Mouse (Mus musculus): ENCODE data around the gene Ank2.

The Ank2 gene

GRCm38 (mm10) chr3:127172697-127173096 lies 326.5 kb downstream of the Ank2 start:
- DNase-seq (ENCODE audit: low spot score) = no peak

DNA sequence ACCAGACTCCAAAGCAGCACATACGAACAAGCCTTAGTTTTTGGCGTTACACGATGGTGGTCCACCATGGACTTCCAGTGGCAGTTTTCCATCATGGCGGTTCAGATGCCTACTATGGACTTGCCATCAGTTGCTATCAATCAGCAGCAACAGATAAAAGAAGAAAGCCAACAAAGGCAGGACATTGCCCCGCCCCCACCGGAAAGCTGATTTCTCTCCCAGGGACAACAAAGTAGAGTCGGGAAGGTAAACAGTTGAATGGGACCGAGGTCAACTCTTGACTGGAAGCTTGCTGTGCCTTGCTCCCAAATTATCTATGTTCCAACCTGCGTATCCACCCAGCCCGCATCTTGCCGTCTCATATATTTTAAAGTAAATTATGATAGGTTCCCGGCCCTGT lies 328.9 kb downstream of the Ank2 start:
- DNase-seq (ENCODE audit: low spot score) = no peak

DNA sequence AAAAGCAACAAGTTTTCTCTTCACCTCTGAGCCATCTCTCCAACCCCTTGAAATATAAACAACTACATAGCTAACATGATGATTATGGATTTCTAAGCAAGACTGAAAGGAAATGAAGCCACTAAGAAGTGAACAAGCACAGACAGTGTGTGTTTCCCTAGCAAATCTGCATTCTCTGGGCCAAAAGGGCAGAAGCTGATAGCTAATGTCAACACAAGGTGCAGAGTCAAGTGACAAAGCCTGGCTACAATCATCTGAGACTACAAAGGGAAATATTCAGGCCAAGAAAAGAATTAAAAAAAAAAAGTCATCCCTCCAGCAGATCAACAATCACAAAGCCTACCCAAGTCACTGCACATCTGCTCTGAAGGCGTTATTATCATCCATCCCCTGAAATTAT lies 330.0 kb downstream of the Ank2 start:
- no peak for DNase-seq (ENCODE audit: low spot score)

DNA sequence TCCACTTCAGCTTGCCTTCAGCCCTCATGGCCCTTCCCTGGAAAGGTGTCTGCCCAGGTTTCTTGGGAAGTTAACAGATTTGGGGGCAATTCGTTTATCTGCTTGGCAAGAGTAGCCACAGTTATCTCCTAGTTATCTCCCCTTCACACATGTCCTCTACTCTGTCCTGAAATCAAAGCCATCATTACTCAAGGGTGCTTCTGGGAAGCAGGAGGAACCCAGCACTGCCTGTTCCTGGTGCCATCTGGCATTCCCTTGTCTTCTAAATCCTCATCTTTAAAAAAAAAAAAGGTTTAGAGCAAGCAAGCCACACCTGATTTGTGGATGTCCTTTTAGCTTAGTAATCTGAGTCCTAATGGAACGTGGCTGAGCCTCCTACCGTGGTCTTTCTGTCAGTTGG lies 335.4 kb downstream of the Ank2 start:
- no peak for DNase-seq (ENCODE audit: low spot score)

DNA sequence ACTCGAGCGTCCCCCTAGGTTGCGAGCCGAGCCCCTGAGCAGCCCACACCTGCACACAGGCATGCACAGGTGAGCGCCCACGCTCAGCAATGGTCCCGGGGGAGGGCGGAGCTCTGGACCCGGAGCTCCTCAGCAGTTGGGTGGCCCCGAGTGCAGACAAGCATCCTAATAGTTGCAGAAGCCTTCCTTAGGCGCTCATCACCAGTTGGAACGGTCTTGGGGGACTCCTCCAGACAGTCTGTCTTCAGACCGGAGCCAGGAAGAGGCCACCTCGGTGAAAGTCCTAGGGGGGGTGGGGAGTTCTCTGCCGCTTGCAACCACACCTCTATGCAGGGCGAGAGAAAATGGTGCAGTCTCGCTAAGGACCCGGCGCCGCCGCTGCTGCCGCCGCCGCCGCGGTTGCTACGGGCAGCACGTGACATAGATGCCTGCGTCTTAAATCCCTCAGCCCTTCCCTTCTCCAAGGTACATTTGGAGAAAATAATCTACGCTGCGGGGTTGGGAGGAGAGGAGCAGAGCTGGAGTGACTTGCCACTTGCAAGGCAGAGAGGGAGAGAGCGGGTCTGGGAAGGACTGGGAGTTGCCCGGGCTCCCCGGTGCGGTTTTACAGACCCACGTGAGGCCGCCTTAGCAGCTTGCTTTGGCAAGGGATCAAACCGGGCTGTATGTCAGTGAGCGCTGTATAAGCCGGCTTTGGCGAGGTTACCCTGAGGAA lies 337.0 kb downstream of the Ank2 start:
- DNase-seq (ENCODE audit: low spot score) = peak; percentile 44

DNA sequence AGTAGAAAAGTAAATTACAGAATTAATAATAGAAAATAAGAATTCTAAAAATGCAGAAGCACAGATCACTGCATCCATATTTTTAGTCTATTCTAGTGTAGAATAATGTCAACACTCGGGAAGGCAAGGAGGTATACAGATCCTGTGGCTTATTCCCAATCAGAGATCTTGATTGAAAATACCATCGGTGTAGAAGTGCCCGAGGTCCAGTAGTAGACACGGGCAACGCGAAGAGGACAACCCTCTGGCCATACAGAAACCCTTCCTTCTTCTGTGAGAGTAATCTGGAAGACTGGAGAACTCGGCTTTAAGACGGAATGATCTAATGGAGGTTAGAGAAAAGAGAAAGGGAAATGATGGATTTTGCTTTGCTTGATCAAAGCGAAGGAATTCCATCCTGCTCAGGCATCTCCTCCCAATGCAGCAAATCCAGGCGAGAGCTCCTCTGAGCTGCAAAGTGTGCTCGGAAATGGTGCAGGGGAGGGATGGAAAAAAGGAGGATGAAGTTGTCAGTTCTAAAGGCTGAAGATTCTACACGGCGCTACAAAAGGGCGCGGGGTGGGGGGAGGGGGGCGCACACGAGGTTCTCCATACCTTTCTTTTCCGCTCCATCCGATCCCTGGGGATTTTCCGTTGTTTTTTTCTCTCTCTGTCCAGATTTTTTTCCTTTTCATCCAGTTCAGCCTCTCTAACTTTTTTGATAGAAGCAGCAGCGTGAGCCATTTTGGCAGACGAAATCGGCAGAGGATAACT lies 337.9 kb downstream of the Ank2 start:
- DNase-seq (ENCODE audit: low spot score) = no peak

DNA sequence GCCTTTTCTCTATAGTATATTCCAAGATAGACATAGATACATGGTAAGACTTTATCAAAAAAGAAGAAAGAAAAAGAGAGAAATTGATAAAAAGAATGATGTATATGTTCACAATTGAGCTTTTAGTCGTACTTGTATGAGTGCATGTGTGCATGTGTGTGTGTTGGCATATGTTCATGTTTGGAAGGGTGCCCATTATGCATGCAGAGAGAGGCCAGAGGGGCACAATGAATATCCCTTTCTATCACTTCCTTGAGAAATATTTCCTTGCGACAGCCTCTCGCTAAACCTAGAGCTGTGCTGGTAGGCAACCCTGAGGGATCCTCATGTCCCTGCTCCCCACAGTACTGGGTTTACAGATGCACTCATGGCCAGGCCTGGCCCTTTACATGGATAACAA lies 341.4 kb downstream of the Ank2 start:
- no peak for DNase-seq (ENCODE audit: low spot score)

DNA sequence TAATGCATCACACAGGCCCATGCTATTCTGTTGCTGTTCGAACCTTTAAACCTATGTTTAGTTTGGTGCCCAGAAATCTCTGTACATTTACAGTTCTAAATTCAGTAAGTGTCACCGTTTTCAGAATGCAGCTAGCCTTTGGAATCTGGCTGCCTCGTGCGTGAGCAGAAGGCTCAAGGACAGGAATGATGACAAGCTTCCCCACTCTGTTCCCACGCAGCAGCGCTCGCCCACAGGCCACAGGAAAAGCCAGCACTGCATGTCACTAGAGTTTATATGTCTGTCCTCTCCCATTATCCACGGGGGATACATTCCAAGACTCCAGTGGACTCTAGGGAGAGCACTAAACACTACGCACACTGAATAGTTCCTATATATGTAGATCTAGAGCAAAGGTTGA lies 343.1 kb downstream of the Ank2 start:
- no peak for DNase-seq (ENCODE audit: low spot score)

GRCm38 (mm10) chr3:127153861-127154260 lies 345.3 kb downstream of the Ank2 start:
- DNase-seq (ENCODE audit: low spot score) = no peak

GRCm38 (mm10) chr3:127153443-127153842 lies 345.7 kb downstream of the Ank2 start:
- DNase-seq (ENCODE audit: low spot score) = no peak

- DNase-seq (ENCODE audit: low spot score) = no peak
Measured at GRCm38 (mm10) chr3:127148648-127149047, 350.5 kb downstream of the Ank2 start.

DNA sequence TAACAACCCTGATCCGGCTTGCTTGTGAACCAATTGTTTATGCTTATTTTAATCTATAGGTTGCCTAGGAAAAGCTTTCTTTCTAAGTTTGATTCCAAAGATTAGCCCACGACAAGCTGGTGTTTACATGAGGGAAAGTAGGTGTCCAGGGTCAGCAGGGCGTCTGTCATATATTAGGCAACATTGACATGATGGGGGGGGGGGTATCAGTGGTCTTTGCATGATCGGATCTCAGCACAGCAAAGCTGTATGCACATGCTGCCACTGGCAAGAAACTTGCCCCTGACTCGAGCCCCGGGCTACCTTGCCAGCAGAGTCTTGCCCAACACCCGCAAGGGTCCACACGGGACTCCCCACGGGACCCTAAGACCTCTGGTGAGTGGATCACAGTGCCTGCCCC lies 358.6 kb downstream of the Ank2 start:
- no peak for DNase-seq (ENCODE audit: low spot score)

GRCm38 (mm10) chr3:127139638-127140037 lies 359.5 kb downstream of the Ank2 start:
- no peak for DNase-seq (ENCODE audit: low spot score)

DNA sequence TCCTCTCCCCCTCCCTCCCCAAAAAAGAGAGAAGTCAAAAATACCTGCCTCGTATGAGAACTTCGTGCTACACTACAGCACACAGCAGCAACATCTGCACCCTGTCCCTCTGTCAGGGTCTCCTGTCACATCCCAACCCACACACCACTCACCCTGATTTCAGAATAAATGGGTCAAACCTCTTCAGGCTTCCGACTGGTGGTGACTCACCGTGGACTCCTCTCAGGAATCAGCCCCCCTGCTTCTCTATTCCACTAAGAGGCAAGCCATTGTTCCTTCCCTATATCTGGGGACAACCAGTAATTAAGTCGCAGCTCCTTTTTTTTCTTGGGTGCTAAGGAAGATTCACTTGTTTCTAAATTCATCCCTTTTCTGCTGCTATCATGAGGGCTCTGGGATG lies 361.6 kb downstream of the Ank2 start:
- no peak for DNase-seq (ENCODE audit: low spot score)

DNA sequence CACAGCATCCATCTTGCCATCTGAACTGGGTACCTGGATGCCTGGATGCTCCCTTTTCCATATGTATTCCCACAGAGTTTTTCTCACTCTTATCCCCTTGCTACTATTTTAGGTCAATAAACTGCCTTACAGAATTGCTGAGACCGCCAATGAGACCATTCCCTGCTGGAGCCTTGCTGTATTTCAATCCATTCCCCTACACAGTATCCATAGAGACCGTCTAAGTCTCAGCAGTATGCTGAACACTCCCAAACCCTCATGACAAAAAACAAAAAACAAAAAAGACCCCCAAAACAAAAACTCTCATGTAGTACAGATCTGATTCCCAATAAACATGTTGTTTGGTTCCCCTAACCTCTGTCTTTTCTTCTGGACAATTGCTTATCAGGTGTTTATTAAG lies 365.1 kb downstream of the Ank2 start:
- no peak for DNase-seq (ENCODE audit: low spot score)

DNA sequence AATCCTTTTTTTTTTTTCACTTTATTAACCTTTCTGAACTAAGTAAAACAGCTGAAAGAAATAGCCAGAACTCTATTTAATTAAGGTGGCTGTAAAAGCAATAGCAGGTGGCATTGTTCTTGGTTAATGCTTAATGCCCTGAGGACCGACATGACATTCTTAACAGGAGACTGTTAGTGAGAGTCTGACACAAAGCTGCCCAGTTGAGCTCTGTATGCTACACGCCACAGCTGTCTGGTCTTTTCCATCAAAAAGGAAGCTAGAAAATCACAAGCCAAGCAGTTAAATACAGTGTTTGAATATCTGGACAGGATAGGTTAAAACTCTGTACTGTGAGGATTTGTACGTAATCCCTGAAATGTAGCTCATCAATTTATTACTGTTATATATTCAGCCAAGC lies 368.1 kb downstream of the Ank2 start:
- no peak for DNase-seq (ENCODE audit: low spot score)

GRCm38 (mm10) chr3:127130167-127130770 lies 368.9 kb downstream of the Ank2 start:
- DNase-seq (ENCODE audit: low spot score) = no peak

DNA sequence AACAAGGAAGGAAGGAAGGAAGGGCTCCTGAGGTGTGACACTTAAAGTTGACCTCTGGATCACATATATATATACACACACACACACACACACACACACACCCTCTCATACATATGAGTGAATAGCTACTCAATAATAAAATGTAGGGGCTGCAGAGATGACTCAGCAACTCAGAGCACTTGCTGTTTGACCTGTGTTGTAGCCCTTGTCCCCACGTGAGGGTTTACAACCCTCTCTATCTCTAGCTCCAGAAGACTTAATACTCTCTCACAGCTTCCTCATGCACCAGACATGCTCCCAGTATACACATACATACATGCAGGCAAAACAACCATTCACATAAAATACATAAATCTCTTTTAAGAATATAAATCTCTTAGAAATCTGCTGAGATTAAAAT lies 369.4 kb downstream of the Ank2 start:
- no peak for DNase-seq (ENCODE audit: low spot score)

DNA sequence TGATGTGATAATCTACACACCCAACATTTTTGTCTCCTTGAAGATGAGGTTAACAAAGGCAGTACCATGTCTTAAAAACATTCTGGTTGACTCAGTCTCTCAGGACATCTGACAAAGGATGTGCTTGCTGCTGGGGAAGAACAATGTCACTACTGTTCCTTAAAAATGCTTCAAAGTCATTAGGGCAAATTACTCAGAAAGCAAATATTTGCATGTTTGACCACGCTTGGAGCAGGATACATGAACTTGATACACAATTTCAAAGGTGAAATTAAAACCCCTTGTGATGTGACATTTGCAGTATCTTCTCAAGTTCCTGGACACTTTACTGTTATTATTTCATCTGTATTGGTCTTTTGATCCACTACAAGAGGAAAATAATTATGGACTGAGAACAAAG lies 371.5 kb downstream of the Ank2 start:
- no peak for DNase-seq (ENCODE audit: low spot score)

DNA sequence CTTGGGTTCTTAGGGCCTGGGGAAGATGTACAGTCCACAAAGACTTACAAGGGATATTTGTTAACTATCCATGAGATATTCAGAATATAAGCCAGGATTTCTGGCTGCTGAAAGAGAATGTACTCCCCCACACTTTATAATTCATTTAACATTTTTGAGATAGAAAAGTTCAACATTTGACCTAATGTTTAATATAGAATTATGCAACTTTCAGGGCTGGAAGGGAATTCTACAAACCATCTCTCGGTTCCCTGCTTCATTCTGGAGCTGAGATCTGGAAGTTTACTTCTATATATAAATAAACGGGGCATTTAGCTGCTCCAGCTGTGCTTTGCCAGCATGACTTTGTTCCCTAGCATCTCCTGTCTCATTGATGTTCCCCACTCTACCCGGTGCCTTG lies 372.9 kb downstream of the Ank2 start:
- no peak for DNase-seq (ENCODE audit: low spot score)

DNA sequence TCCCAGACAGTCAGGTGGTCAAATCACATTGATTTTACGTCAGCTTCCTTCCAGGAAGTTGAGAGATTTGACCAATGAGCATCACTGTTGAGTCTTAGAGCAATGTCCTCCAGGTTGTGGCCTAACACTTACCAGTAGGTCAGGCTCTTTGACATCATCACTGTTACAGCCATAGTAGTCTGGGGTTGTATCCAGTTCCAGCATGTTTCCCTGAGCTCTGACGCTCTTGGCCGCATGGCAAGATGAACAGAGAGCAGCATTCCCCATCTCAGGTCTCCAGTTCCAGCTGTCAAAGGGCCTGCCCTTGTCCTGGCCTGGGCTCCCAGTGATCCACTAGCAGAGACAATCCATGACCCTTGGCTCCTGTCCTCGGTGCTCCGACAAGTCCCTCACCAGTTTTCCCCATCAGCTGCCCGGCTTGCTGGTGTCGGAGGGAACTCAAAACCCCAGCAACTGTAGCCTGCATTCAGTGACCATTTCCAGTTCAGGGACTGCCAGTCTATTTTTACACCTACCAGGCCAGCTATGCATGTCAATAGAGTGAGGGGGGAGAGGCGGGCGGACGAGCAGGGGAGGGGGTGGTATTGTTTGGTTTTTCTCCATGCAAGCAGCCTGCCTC lies 374.7 kb downstream of the Ank2 start:
- DNase-seq (ENCODE audit: low spot score) = no peak

- no peak for DNase-seq (ENCODE audit: low spot score)
Measured at GRCm38 (mm10) chr3:127123376-127123775, 375.8 kb downstream of the Ank2 start.

DNA sequence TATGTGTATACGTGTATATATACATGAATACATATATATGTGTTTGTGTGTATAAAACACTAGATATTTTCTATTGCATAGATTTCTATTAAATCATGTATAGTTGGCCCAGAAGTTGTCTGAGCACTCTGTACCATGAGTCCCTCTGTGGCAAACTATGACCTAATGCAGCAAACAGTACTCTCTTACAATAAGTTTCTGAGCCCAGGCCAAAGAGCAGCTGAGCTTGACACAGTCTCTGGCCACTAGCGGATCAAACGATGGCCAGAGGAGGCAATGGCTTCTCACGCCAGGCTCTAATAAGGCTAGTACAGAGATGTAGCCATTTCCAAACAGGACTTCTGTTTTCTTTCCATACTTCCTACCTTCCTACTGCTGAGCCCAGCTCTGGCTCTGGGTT lies 380.4 kb downstream of the Ank2 start:
- no peak for DNase-seq (ENCODE audit: low spot score)

Measured in testis, postnatal 10 days (tissue).